Mouse (Mus musculus): Measurements from ENCODE around the gene Agbl5.

The Agbl5 gene

DNA sequence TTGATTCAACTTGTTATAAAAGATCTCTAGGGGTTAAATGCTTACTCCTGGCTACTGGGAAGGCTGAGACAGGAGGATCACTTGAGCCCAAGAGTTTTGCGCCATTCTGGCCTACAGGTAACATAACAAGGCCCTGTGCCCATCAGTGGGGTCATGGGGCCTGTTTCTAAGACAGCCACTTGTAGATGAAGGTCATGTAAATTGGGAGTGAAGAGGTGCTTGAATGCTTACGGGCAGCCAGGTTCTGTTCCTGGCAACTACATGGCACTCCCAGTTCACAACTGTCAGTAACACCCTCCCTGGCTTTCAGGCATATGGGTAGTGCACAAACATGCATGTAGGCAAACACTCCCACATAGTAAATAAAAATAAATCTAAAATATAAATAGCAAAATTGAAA, 62.4 kb downstream of the Agbl5 start:
- no peak for DNase-seq (ENCODE audit: low spot score in 2 of 2)

DNA sequence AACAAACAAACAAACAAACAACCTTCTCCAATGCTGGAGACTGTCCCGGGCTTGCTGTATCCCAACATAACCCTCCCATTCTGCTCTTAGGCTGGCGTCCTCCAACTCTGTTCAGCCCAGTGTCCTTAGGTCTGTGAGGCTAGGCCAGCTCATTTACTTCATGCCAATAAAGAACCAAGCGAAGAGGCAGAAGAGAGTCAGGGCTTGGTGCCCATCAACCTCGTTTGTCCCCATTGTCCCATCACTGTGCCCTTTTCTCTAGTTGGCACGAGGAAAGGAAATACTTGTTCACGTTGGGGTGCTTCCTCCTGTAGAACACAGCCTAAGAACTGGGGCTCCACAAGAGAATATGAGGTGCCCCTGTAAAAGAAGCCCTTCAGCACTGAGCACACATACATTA, 63.2 kb downstream of the Agbl5 start:
- no peak for DNase-seq (ENCODE audit: low spot score in 2 of 2)

DNA sequence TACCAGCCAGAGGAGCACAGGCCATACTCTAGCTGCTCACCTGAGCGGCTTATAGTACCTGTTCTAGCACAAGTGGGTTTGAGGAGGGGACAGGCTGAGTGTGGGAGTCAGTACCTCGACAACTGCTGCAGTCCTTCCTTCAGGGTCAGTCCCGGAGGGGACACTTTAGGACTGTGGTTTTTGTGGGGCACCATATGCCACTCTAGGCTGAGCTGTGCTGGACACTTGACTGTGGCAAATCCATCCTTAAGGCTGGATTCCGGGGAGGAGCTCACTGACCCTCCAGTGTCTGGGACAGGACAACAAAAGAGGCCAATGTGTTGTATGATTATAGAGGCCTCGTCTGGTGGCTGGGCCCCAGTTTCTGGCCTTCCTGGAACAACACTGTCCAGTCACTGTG, 64.1 kb downstream of the Agbl5 start:
- DNase-seq (ENCODE audit: low spot score in 2 of 2), result no peak

DNA sequence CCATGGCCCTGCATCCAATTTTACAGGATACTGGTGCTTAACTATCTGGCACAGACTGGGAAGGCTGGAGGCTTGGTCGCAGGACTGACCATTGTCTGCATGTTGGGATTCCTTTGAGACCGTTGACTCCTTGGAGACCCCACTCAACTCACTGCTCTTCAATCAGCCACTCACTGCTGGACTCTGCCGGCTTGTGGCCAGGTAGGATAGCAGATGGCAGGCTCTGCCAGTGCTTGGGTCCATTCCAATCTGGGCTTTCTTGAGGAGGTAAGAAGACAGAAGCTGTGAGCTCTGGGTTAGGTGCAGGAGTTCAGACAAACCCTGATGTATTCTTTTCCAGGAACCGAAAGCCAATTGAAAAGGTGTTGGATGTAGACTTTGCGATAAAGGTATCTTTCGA, 65.6 kb downstream of the Agbl5 start:
- DNase-seq (ENCODE audit: low spot score in 2 of 2), result no peak

DNA sequence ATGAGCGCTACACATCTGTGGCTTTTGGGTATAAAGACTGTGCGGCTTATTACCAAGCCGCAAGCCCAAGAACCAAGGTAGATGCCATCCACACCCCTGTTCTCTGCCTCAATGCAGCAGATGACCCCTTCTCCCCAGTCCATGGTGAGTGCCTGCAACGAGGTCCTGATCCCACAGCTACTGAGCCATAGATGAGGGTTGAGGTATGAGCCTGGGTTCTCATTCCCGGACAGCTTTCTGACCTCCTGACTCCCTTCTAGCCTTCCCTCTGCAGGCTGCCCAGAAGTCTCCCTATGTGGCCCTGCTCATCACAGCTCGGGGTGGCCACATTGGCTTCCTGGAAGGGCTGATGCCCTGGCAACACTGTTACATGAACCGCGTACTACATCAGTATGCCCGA, 66.1 kb downstream of the Agbl5 start:
- DNase-seq (ENCODE audit: low spot score in 2 of 2), result no peak

DNA sequence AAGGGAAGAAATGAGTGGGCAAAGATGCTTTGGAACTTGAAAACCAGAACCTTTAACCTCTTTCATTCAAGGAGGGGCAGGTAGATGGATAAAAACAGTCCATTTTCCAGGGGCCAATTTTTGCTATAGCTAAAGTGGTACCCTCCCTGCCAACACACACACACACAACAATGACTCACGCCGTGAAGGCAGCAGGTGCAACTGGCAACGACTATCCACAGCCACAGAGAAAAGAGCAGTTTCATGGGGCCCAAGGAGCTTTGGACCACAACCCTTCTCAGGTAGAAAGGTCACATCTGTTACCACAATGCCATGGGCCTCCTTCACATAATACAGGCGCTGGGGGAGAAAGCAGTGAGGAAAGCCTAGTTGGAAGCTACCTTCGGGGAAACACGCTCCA, 67.3 kb downstream of the Agbl5 start:
- no peak for DNase-seq (ENCODE audit: low spot score in 2 of 2)

All from left cerebral cortex, adult 9 months (tissue).